Mouse (Mus musculus): Measurements from ENCODE around the gene Ptcd2.

DNA sequence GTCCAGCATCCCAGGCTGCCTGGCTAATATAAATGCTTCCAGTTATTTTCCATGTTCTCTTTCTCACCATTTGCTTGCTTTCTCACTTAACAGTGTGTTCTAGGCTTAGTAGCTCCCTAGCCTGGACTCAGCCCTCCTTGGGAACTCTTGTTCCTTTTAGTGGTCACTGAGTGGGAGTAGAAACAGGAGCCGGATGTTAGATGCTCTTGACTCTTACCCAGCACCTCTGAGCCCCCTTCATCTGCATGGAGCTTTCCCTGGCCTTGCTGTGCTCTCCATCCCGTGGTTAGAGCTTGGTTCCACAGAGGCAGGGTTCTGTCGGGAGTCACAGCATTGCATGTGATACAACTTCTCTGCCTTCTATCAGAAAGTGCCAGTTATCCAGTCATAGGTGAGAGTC is 7.1 kb upstream of the Ptcd2 start:
- TF ChIP-seq CTCF (IDR thresholded peaks at IDR 0.05; ENCODE audit: low read depth): no peak
- TF ChIP-seq EP300 (IDR thresholded peaks at IDR 0.05; ENCODE audit: low read depth): no peak
